Mouse (Mus musculus): ENCODE data around the gene Prr15l.

DNA sequence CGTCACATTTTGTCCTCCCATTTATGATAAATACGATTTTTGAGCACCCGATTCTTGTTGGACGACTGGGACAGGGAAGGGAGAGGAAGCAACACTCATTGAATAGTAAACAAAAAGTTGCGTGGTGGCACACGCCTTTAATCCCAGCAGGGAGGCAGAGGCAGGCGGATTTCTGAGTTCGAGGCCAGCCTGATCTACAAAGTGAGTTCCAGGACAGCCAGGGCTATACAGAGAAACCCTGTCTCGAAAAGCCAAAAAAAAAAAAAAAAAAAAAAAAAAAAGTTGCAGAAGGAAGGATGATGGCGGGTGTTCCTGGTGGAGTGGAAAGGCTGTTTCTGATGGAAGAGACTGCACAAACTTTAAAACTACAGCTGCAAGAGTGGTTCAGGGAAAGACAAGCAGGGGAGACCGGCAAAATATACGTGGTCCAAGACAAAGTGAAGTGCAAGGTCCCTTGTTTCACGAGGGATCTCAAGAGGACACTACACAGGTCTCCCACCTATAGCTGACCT is 11.0 kb upstream of the Prr15l start:
- no peak for TF ChIP-seq POLR2A (IDR thresholded peaks at IDR 0.05; ENCODE audit: extremely low read depth, insufficient read depth, low read length)
- no peak for TF ChIP-seq CTCF (IDR thresholded peaks at IDR 0.05; ENCODE audit: extremely low read depth, insufficient read depth, low read length)

All from cortical plate, adult 2 months (tissue).